Mouse (Mus musculus): Measurements from ENCODE around the gene Grin2c. TPM values are rescaled to one million over a fixed set of nuclear protein-coding genes. Genes with fewer than 3 reads are reported as not detected.

Grin2c gene
- total RNA-seq, 2 experiments from 2014 or later = not detected

- no peak for ATAC-seq (replicated peaks; ENCODE audit: poor library complexity)
Measured at GRCm38 (mm10) chr11:115283891-115284620, 17.0 kb upstream of the Grin2c start.

- ATAC-seq (replicated peaks; ENCODE audit: poor library complexity) = no peak
Measured at GRCm38 (mm10) chr11:115283486-115283765, 16.4 kb upstream of the Grin2c start.

- ATAC-seq (replicated peaks; ENCODE audit: poor library complexity) = no peak
Measured at GRCm38 (mm10) chr11:115282723-115283485, 15.9 kb upstream of the Grin2c start.

- no peak for ATAC-seq (replicated peaks; ENCODE audit: poor library complexity)
Measured at GRCm38 (mm10) chr11:115282295-115282694, 15.3 kb upstream of the Grin2c start.

GRCm38 (mm10) chr11:115279726-115280125 is 12.7 kb upstream of the Grin2c start:
- ATAC-seq (replicated peaks; ENCODE audit: poor library complexity) = peak; percentile 16; the same call in 1 of the 2 replicates

- no peak for ATAC-seq (replicated peaks; ENCODE audit: poor library complexity)
Measured at GRCm38 (mm10) chr11:115278176-115278575, 11.1 kb upstream of the Grin2c start.

- no peak for ATAC-seq (replicated peaks; ENCODE audit: poor library complexity)
Measured at GRCm38 (mm10) chr11:115277604-115277975, 10.5 kb upstream of the Grin2c start.

GRCm38 (mm10) chr11:115276780-115277603 is 9.9 kb upstream of the Grin2c start, which contains the start of gene Fdxr:
Fdxr (minus strand) TSS chr11:115277050.
- ATAC-seq (replicated peaks; ENCODE audit: poor library complexity) = peak; percentile 85

GRCm38 (mm10) chr11:115275954-115276353 is 8.9 kb upstream of the Grin2c start:
- no peak for ATAC-seq (replicated peaks; ENCODE audit: poor library complexity)

GRCm38 (mm10) chr11:115275509-115275908 is 8.5 kb upstream of the Grin2c start:
- no peak for ATAC-seq (replicated peaks; ENCODE audit: poor library complexity)

- ATAC-seq (replicated peaks; ENCODE audit: poor library complexity) = no peak
Measured at GRCm38 (mm10) chr11:115274771-115275170, 7.7 kb upstream of the Grin2c start.

GRCm38 (mm10) chr11:115274178-115274577 is 7.1 kb upstream of the Grin2c start:
- ATAC-seq (replicated peaks; ENCODE audit: poor library complexity) = no peak

- no peak for ATAC-seq (replicated peaks; ENCODE audit: poor library complexity)
Measured at GRCm38 (mm10) chr11:115273735-115274134, 6.7 kb upstream of the Grin2c start.

GRCm38 (mm10) chr11:115272894-115273498 is 6.0 kb upstream of the Grin2c start:
- no peak for ATAC-seq (replicated peaks; ENCODE audit: poor library complexity)

- no peak for ATAC-seq (replicated peaks; ENCODE audit: poor library complexity)
Measured at GRCm38 (mm10) chr11:115271481-115271880, 4.4 kb upstream of the Grin2c start.

- ATAC-seq (replicated peaks; ENCODE audit: poor library complexity) = no peak
Measured at GRCm38 (mm10) chr11:115271052-115271451, 4.0 kb upstream of the Grin2c start.

GRCm38 (mm10) chr11:115270148-115270861 is 3.3 kb upstream of the Grin2c start:
- ATAC-seq (replicated peaks; ENCODE audit: poor library complexity) = peak; percentile 76

GRCm38 (mm10) chr11:115269330-115270066 is 2.5 kb upstream of the Grin2c start:
- ATAC-seq (replicated peaks; ENCODE audit: poor library complexity) = no peak

GRCm38 (mm10) chr11:115267958-115268357 is 915 bp upstream of the Grin2c start:
- ATAC-seq (replicated peaks; ENCODE audit: poor library complexity) = no peak

- no peak for ATAC-seq (replicated peaks; ENCODE audit: poor library complexity)
Measured at GRCm38 (mm10) chr11:115266400-115266778, 654 bp downstream of the Grin2c start.

Data from megakaryocyte progenitor cell, adult 5-6 weeks (primary cell).